Mouse (Mus musculus) G1E (cell line): ENCODE measurements around the gene Inpp5d.

Experiments
- CTCF ChIP-seq: IDR thresholded peaks from 2 replicates; pipeline ENCODE4 v1.5.1; 2012; ENCODE audit warnings: low read depth, low read length, inconsistent platforms, mixed read lengths
- GATA1 ChIP-seq: IDR thresholded peaks from 2 replicates; pipeline ENCODE4 v1.6.1; 2012; ENCODE audit warnings: borderline replicate concordance, low read length, inconsistent platforms, mixed read lengths
- POLR2AphosphoS5 ChIP-seq: IDR thresholded peaks from 2 replicates; pipeline ENCODE4 v1.6.1; 2012; ENCODE audit warnings: low read depth, low read length, inconsistent platforms; ENCODE audit not compliant: insufficient replicate concordance

GRCm38 (mm10) chr1:87663992-87664391, 43.9 kb downstream of the Inpp5d start:
- TF ChIP-seq CTCF (peak; percentile 33; the same call in 1 of the 2 replicates), POLR2AphosphoS5 (no peak), GATA1 (no peak)
